Mouse (Mus musculus) spleen, adult 2 months (tissue): ENCODE data around the gene Pxk.

Source experiments
- CTCF ChIP-seq: fragments of 200-500 bp; IDR thresholded peaks from 2 replicates; pipeline ENCODE4 v1.5.1; 2011; ENCODE audit warnings: mild to moderate bottlenecking, inconsistent platforms; ENCODE audit not compliant: insufficient read depth, insufficient read length, insufficient replicate concordance; ENCODE audit errors: extremely low read depth
- POLR2A ChIP-seq: fragments of 200-500 bp; IDR thresholded peaks from 2 replicates; pipeline ENCODE4 v1.6.1; 2011; ENCODE audit warnings: low read depth, low read length, inconsistent platforms

- TF ChIP-seq CTCF: no peak
- no peak for TF ChIP-seq POLR2A
These were observed 42.0 kb downstream of the Pxk start for GRCm38 (mm10) chr14:8139724-8140710.
